Mouse (Mus musculus) heart, adult 2 months (tissue): ENCODE results near the gene Trim17. TPM values are rescaled to one million over a fixed set of nuclear protein-coding genes. Genes with fewer than 3 reads are reported as not detected.
A peak's percentile ranks its signal among the peaks of the same experiment; 100 is the strongest.

Source experiments
- DNase-seq, 2 experiments: peaks; one replicate each; pipeline ENCODE4 v3.0.0; 2021
- H3K27ac ChIP-seq: fragments of 200-600 bp; 2 replicates; pipeline ENCODE4 v1.8.1; 2022
- H3K27me3 ChIP-seq: fragments of 200-500 bp; 2 replicates; pipeline ENCODE4 v1.6.1; 2012; ENCODE audit warnings: mild to moderate bottlenecking, low read length, inconsistent platforms, mixed read lengths; ENCODE audit not compliant: control insufficient read depth, insufficient read depth
- H3K36me3 ChIP-seq: fragments of 200-500 bp; 2 replicates; pipeline ENCODE4 v1.6.1; 2012; ENCODE audit warnings: low read length, inconsistent platforms; ENCODE audit not compliant: control insufficient read depth, insufficient read depth
- H3K4me1 ChIP-seq: fragments of 200-500 bp; 2 replicates; pipeline ENCODE4 v1.6.1; 2011; ENCODE audit warnings: low read length; ENCODE audit not compliant: control insufficient read depth, insufficient read depth
- H3K4me3 ChIP-seq: fragments of 200-600 bp; 2 replicates; pipeline ENCODE4 v1.8.1; 2022
- H3K79me2 ChIP-seq: fragments of 200-500 bp; replicated peaks from 2 replicates; pipeline ENCODE4 v1.6.1; 2012; ENCODE audit warnings: mild to moderate bottlenecking, inconsistent platforms, low read length, moderate library complexity, mixed read lengths; ENCODE audit not compliant: control insufficient read depth, insufficient read depth
- H3K9ac ChIP-seq: fragments of 200-500 bp; 2 replicates; pipeline ENCODE4 v1.6.1; 2012; ENCODE audit warnings: low read depth, mild to moderate bottlenecking, control low read depth, inconsistent platforms, low read length, mixed read lengths
- CTCF ChIP-seq: fragments of 200-600 bp; IDR thresholded peaks from 2 replicates; pipeline ENCODE4 v1.8.1; 2022; ENCODE audit warnings: antibody characterized with exemption, mild to moderate bottlenecking, moderate library complexity
- EP300 ChIP-seq: fragments of 200-500 bp; IDR thresholded peaks from 2 replicates; pipeline ENCODE4 v1.6.1; 2011; ENCODE audit warnings: low read depth, low read length, control low read depth; ENCODE audit not compliant: insufficient read depth
- POLR2A ChIP-seq: fragments of 200-500 bp; IDR thresholded peaks from 2 replicates; pipeline ENCODE4 v1.6.1; 2011; ENCODE audit warnings: mild to moderate bottlenecking, low read depth, low read length, control low read depth; ENCODE audit not compliant: insufficient read depth
- WGBS: fragments of 180-500 bp; shearing (Covaris S2); methylation state at CpG from one replicate; pipeline ENCODE4 v1.1.7; 2018; 5-methylcytosine and 5-hydroxymethylcytosine counted together
- intact Hi-C: fragments of 180-260 bp; cut with DNase I; formaldehyde crosslinking; loops from one replicate; pipeline ENCODE4 v1.15.1; 2025
- polyA plus RNA-seq: library from polyadenylated mRNA; depleted of rRNA; stranded (reverse); fragments of >200 nt; gene quantifications from 2 replicates; pipeline ENCODE4 v1.2.3, GENCODE M21; 2012
- total RNA-seq, 2 experiments: library from RNA; stranded (reverse); gene quantifications; 2 replicates each; pipeline ENCODE4 v1.2.3; 2021

Gene Trim17
- total and polyA plus RNA-seq, 3 experiments, result 0.07 to 0.37 TPM; not detected in 1

DNA sequence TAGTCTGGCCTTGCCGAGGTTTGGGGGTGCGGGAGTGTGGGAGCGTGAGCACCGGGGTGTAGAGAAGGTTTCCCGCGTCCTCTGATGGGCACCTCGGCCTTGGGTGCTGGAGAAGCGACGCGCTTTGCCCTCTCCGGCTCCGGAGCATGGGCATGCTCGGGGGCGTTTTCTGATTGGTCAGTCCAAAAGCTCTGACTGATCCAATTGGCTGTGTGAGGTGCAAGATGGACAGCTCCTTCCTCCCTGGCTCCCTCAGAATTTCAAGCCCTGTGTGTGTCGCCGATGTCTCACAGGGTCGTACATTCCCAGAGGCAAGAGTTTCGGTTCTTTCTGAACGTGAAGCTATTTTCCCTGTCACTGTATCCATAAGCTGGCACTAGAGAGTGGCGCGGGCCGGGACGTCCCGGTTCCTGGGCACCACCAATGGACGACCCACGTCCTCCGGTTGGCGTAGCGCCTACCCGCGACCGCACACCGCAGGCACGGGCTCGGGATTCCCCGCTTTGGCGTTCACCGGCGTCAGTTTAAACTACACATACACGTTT, 5.5 kb downstream of the Trim17 start:
- Histone ChIP-seq H3K4me1 (peaks cover 9% of the 10 kb centered on the region), H3K27ac (peak overlapping the region; percentile 27), H3K9ac (peak overlapping the region; percentile 61), H3K4me3 (peak overlapping the region; percentile 64), H3K36me3 (peaks cover 8% of the 10 kb centered on the region), H3K27me3 (peaks cover 4% of the 10 kb centered on the region; the same call in 1 of the 2 replicates), H3K79me2 (no peaks in the 10 kb centered on the region)
- under 1% methylated on average over 40 of the region's 40 CpGs for WGBS
- TF ChIP-seq CTCF, result peak; percentile 43
- no peak for TF ChIP-seq EP300
- 0 out of 2 replicates have a peak, but pooled peaks have one; percentile 20 for TF ChIP-seq POLR2A
- peak; percentile 75 to 86 for DNase-seq
- intact Hi-C loops, result no loop called here

DNA sequence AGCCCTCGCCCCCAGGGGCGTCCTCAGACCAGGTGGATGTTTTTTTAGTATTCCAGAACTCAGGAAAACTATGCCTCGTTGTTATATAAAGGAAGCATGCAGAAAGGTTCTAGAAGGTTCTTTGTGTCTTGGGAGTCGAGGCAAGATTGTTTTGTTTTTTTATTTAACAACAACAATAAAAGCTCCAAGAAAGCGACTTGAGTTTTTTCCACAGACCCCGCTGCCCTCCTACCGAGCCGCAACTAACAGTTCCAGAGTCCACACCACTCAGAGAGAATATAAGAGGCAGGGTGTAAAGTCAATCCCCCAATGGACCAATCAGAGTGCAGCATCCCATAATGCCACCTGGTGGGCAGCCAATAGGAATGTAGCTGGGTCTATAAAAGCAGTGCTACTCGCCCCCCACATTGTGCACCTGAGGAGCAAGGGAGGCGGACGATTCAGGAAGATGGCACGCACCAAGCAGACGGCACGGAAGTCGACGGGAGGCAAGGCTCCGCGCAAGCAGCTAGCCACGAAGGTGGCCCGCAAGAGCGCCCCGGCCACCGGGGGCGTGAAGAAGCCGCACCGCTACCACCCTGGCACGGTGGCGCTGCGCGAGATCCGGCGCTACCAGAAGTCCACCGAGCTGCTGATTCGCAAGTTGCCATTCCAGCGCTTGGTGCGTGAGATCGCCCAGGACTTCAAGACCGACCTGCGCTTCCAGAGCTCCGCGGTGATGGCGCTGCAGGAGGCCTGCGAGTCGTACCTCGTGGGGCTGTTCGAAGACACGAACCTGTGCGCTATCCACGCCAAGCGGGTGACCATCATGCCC, 7.1 kb downstream of the Trim17 start:
- 60% methylated on average over 50 of the region's 50 CpGs for WGBS
- H3K4me3 ChIP-seq, result no peak overlapping the region
- no peak for DNase-seq

DNA sequence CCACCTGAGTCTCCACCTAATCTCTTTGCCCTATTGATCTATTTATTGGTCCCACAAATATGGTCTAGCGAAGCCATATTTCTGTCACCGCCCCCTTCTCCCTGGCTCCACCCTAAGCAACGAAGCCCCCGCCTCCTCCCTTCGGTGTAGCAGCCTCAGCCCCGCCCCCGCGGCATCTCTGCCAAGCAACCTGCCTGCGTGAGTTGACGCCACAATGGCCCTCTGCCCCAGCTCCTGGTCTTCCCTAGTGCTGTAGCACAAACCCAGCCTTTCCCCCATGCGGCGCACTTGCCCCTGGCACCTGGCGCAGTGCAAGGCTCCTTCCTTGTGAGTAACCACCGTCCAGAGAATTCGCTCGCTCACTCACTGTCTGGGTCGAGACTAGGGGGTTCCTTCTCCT, 9.1 kb downstream of the Trim17 start:
- no peak for DNase-seq

More for the DNA sequence above, 7.1 kb downstream of the Trim17 start:
- Histone ChIP-seq H3K9ac (no peak overlapping the region), H3K4me1 (peaks cover 9% of the 10 kb centered on the region), H3K27me3 (peaks cover 4% of the 10 kb centered on the region; the same call in 1 of the 2 replicates), H3K27ac (no peak overlapping the region), H3K79me2 (no peaks in the 10 kb centered on the region), H3K36me3 (peaks cover 2% of the 10 kb centered on the region)
- TF ChIP-seq EP300 (no peak), CTCF (no peak), POLR2A (no peak)
- intact Hi-C loops, result no loop called here

DNA sequence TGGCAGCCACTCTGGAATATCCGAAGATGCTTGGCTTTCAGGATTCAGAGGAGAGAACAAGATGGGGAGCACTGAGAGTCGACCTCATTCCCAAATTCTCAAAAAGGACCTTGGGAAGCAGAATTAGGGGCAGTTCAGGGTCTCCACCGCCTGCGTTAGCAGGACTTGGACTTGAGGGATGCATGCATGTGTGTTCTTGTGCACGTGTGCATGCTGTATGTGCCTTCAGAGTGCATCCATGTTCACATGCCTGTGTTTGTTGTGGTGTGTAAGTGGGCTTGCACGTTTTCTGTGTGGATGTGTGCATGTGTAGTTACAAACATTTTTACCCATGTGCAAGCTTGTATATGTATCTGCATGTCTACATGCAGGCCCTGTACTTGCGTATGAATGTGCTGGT, 9.7 kb downstream of the Trim17 start:
- WGBS, result 83% methylated on average over 7 of the region's 7 CpGs
- intact Hi-C loops, result no loop called here
- no peak overlapping the region for H3K27ac ChIP-seq
- DNase-seq, result no peak
- H3K27me3 ChIP-seq, result peaks cover 4% of the 10 kb centered on the region; the same call in 1 of the 2 replicates
- no peaks in the 10 kb centered on the region for H3K79me2 ChIP-seq
- H3K4me3 ChIP-seq, result no peak overlapping the region
- no peak overlapping the region for H3K9ac ChIP-seq
- peaks cover 2% of the 10 kb centered on the region for H3K4me1 ChIP-seq
- TF ChIP-seq POLR2A (no peak), CTCF (no peak), EP300 (no peak)
- H3K36me3 ChIP-seq, result no peaks in the 10 kb centered on the region

More for the DNA sequence above, 9.1 kb downstream of the Trim17 start:
- H3K9ac ChIP-seq, result no peak overlapping the region
- H3K27ac ChIP-seq, result no peak overlapping the region
- intact Hi-C loops, result no loop called here
- no peaks in the 10 kb centered on the region for H3K79me2 ChIP-seq
- TF ChIP-seq CTCF (no peak), EP300 (no peak), POLR2A (no peak)
- no peak overlapping the region for H3K4me3 ChIP-seq
- no peaks in the 10 kb centered on the region for H3K36me3 ChIP-seq
- H3K4me1 ChIP-seq, result peaks cover 2% of the 10 kb centered on the region
- H3K27me3 ChIP-seq, result peaks cover 4% of the 10 kb centered on the region; the same call in 1 of the 2 replicates
- WGBS, result 39% methylated on average over 17 of the region's 17 CpGs

DNA sequence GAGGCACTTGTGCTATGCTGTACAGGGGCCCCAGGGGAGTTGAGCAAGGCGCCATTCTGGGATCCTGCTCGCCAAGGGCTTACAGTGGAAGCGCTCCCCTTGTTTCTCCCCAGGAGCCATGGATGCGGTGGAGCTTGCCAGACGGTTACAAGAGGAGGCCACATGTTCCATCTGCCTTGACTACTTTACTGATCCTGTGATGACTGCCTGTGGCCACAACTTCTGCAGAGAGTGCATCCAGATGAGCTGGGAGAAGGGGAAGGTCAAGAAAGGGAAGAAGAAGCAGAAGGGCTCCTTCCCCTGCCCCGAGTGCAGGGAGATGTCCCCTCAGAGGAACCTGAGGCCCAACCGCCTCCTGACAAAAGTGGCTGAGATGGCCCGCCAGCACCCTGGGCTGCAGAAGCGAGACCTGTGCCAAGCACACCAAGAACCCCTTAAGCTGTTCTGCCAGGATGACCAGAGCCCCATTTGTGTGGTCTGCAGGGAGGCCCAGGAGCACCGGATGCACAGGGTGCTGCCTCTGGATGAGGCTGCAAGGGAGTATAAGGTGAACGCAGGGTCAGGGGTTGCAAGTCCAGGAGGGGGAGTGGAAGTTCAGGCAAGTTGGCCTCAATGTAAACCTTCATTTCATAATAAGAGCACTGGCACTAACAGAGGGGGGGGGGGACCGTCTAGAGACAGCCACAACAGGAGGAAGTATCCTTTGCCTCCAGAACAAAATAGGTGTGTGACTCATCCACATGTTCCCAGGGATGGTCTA, 10.7 kb downstream of the Trim17 start:
- TF ChIP-seq POLR2A (no peak), EP300 (no peak), CTCF (no peak)
- DNase-seq, result no peak
- Histone ChIP-seq H3K27ac (no peak overlapping the region), H3K36me3 (no peaks in the 10 kb centered on the region), H3K4me1 (no peaks in the 10 kb centered on the region), H3K4me3 (no peak overlapping the region), H3K79me2 (no peaks in the 10 kb centered on the region), H3K9ac (no peak overlapping the region), H3K27me3 (peaks cover 4% of the 10 kb centered on the region; the same call in 1 of the 2 replicates)
- intact Hi-C loops, result no loop called here
- 47% methylated on average over 12 of the region's 12 CpGs for WGBS
